Mouse (Mus musculus) erythroblast, embryonic 14.5 days (primary cell): ENCODE data around the gene Snd1.

Experiments used
- GATA1 ChIP-seq: IDR thresholded peaks from 2 replicates; pipeline ENCODE4 v1.6.1; 2012; ENCODE audit warnings: low read length, inconsistent platforms, mixed read lengths
- TAL1 ChIP-seq: IDR thresholded peaks from 3 replicates; pipeline ENCODE4 v1.6.1; 2012; ENCODE audit warnings: low read length, inconsistent platforms, mixed read lengths

GRCm38 (mm10) chr6:28800976-28801375 lies 326.0 kb downstream of the Snd1 start:
- no peak for TF ChIP-seq GATA1
- no peak for TF ChIP-seq TAL1
